Mouse (Mus musculus): Measurements from ENCODE around the gene Rasl11a.

GRCm38 (mm10) chr5:146848936-146849582 is 4.2 kb downstream of the Rasl11a start:
- no peak for TF ChIP-seq EP300 (IDR thresholded peaks at IDR 0.05; ENCODE audit: insufficient read depth, low read depth, low read length)
- no peak for TF ChIP-seq CTCF (IDR thresholded peaks at IDR 0.05; ENCODE audit: low read depth, low read length)

All from ES-Bruce4 (cell line).